Mouse (Mus musculus): Measurements from ENCODE around the gene Clca3a2.
"Not testable (repeated sequence)": the region's sequence is repeated elsewhere in the genome, so short reads cannot be mapped to it uniquely, and the experiment has no call there.

The Clca3a2 gene

DNA sequence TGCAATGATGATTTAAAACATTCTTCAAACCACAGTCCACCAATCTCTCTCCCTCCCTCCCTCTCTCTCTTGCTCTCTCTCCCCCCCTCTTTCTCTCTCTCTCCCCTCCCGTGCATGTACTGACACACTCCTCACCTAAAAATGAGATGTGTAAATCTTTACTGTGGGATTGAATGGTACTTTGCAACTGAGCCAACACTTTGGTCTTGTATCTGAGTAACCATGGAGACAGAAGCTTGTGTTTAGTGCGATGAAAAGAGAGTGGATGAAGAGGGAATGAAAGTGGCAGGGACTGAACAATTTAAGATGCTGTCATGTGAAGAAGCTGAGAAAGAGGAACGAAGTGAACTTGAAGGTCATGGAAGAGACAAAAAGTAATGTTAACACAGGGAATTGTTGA, 71.6 kb downstream of the Clca3a2 start:
- not testable (repeated sequence) for DNase-seq (ENCODE audit: low read depth, low spot score)

Measured in 3T3-L1 (cell line).